Mouse (Mus musculus) lung, postnatal 36 days (tissue): Measurements from ENCODE around the gene Pecam1.
"Not testable (repeated sequence)": the region's sequence is repeated elsewhere in the genome, so short reads cannot be mapped to it uniquely, and the experiment has no call there.

Experiments used
- DNase-seq: peaks from one replicate; pipeline ENCODE4 v3.0.0; 2022; ENCODE audit warnings: mixed read lengths

The Pecam1 gene

GRCm38 (mm10) chr11:106728402-106729366 lies 21.7 kb downstream of the Pecam1 start:
- no peak for DNase-seq

GRCm38 (mm10) chr11:106727967-106728366 lies 22.5 kb downstream of the Pecam1 start:
- DNase-seq, result no peak

GRCm38 (mm10) chr11:106724916-106725235 lies 25.6 kb downstream of the Pecam1 start:
- DNase-seq, result not testable (repeated sequence)

- DNase-seq, result no peak
These were observed 26.1 kb downstream of the Pecam1 start for GRCm38 (mm10) chr11:106724176-106724915.

GRCm38 (mm10) chr11:106723611-106724125 lies 26.8 kb downstream of the Pecam1 start:
- DNase-seq, result no peak

GRCm38 (mm10) chr11:106722831-106723361 lies 27.5 kb downstream of the Pecam1 start:
- DNase-seq, result peak; percentile 51

- DNase-seq, result no peak
These were observed 30.0 kb downstream of the Pecam1 start for GRCm38 (mm10) chr11:106720379-106720778.

GRCm38 (mm10) chr11:106716568-106716967 lies 33.9 kb downstream of the Pecam1 start:
- DNase-seq, result no peak

- DNase-seq, result peak; percentile 74
These were observed 35.4 kb downstream of the Pecam1 start for GRCm38 (mm10) chr11:106715066-106715465.

GRCm38 (mm10) chr11:106710789-106711188 lies 39.6 kb downstream of the Pecam1 start:
- peak; percentile 44 for DNase-seq

- DNase-seq, result no peak
These were observed 41.0 kb downstream of the Pecam1 start for GRCm38 (mm10) chr11:106709227-106709985.

GRCm38 (mm10) chr11:106707866-106708265 lies 42.6 kb downstream of the Pecam1 start:
- DNase-seq, result no peak

GRCm38 (mm10) chr11:106707085-106707484 lies 43.3 kb downstream of the Pecam1 start:
- no peak for DNase-seq

GRCm38 (mm10) chr11:106706212-106706611 lies 44.2 kb downstream of the Pecam1 start:
- no peak for DNase-seq

- no peak for DNase-seq
These were observed 45.9 kb downstream of the Pecam1 start for GRCm38 (mm10) chr11:106704399-106705111.

- no peak for DNase-seq
These were observed 46.5 kb downstream of the Pecam1 start for GRCm38 (mm10) chr11:106703931-106704330.

- no peak for DNase-seq
These were observed 47.8 kb downstream of the Pecam1 start for GRCm38 (mm10) chr11:106702584-106702983.

GRCm38 (mm10) chr11:106701589-106701988 lies 48.8 kb downstream of the Pecam1 start:
- DNase-seq, result no peak

- no peak for DNase-seq
These were observed 51.3 kb downstream of the Pecam1 start for GRCm38 (mm10) chr11:106699083-106699482.

GRCm38 (mm10) chr11:106698289-106698688 lies 52.1 kb downstream of the Pecam1 start:
- peak; percentile 47 for DNase-seq

- no peak for DNase-seq
These were observed 54.5 kb downstream of the Pecam1 start for GRCm38 (mm10) chr11:106695917-106696316.

GRCm38 (mm10) chr11:106692890-106693289 lies 57.5 kb downstream of the Pecam1 start:
- DNase-seq, result no peak
